Mouse (Mus musculus) embryo, embryonic 9.5 days (tissue): ENCODE measurements around the gene Bag1.
A peak's percentile ranks its signal among the peaks of the same experiment; 100 is the strongest.
"Not testable (repeated sequence)": the region's sequence is repeated elsewhere in the genome, so short reads cannot be mapped to it uniquely, and the experiment has no call there.

ENCODE experiments used
- DNase-seq: peaks from one replicate; pipeline ENCODE4 v3.0.0-alpha.2; 2017; ENCODE audit errors: extremely low spot score

Gene Bag1

DNA sequence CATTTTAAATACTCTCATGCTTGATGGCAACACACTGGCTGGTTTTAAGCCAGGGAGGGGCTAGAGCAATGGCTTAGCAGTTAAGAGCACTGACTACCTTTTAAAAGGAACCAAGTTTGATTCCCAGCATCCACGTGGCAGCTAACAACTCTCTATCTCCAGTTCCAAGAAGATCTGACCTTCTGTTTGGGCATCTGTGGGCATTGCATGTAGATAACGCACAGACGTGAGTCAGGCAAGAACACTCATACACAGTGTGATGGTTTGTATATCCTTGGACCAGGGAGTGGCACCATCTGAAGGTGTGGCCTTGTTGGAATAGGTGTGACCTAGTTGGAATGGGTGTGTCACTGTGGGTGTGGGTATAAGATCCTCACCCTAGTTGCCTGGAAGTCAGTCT is 13.7 kb downstream of the Bag1 start:
- DNase-seq, result not testable (repeated sequence)

DNA sequence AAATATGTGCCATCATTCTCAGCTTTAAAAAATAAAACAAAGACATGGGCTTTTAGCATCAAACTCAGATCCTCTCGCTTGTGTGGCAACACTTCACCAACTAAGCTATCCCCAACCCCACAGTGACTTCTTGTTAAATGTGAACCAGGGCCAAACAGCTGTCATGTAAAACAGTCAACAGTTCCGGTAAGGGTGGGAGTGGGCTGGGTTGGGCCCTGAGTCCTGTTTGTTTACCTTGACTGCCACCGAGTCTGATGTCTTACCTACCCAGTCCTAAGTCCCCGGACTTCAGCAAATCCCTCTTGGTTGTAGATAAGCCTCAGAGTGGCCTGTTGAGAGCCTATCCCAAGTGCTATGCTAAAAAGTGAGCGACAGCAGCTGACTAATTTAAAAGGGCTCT is 14.4 kb downstream of the Bag1 start:
- no peak for DNase-seq

DNA sequence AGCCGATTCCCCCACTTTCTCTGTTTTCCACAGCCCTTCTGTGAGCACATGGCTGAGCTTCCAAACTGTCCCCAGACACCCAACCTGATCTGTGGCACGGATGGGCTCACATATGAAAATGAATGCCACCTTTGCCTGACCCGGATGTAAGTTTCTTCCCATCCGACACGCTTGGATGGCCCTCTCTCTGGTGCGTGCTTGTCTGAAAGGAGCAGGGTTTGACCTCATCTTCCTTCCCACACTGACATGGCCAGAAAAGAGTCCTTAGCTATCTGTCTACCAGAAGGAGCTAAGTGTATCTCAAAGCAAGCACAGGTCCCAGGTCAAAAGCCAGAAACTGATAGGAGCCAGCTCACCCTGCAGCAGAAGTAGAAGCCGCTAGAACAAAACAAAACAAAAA is 19.0 kb downstream of the Bag1 start:
- DNase-seq, result no peak

DNA sequence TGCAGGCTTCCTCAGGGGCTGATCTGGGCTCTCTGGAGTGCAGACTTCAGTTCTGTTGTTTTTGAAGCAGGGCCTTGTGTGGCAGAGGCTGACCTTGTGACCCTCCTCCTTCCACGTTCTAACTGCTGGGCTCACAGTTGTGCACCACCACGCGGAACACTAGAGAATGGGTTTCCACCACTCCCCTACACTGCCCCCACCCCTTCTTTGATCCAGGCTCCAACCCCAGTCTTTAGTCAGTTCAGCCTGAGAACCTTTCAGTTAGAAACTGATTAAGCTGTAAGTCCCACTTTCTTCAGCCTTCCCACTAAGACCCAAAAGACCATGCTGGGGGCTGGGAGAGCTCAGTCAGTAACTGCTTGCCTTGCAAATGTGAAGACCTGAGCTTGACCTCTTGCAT is 22.5 kb downstream of the Bag1 start:
- no peak for DNase-seq

DNA sequence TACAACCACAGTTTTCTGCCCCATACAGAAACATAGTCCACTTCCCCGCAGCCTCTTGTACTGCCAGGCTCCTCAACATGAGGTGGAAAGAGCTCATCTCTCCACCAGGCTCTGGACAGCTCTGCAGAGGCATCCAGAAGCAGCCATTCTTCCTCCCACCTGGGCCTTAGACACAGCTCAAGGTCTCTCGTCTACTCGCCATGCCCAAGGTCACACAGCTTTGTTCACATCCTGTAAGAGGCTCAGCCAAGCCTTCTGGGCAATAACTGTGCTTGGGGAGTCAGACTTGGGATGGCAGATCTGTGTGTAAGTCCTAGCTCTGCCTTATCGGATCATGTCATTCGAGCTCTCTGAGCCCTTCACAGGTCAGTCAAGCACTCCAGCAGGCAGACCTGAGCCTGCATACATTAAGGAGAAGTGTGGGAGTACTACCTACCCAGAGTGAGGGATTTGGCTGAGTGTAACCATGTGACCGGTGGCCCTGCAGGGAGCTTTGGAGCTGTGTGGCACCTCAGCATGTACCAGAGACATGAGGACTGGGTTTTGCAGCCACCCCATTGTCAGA is 24.9 kb downstream of the Bag1 start:
- no peak for DNase-seq

DNA sequence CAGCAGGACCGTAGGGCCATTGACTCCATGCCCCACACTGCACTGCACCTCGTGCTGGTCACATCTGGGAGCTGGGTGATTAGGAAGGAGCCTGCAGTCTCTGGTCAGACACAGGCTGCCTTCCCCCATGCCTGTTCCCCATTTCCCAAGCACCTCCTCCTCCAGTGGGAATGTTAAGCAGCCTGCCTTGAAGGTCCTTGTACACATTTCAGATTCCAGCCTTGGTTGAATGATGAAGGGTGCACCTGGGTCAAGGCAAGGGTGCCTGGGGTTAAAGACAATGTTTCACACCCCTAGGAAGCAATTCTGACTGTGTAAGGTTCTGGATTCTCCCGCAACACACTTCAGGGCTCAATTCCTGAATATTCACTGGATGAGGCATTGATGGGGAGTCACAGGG is 26.8 kb downstream of the Bag1 start:
- DNase-seq, result no peak

DNA sequence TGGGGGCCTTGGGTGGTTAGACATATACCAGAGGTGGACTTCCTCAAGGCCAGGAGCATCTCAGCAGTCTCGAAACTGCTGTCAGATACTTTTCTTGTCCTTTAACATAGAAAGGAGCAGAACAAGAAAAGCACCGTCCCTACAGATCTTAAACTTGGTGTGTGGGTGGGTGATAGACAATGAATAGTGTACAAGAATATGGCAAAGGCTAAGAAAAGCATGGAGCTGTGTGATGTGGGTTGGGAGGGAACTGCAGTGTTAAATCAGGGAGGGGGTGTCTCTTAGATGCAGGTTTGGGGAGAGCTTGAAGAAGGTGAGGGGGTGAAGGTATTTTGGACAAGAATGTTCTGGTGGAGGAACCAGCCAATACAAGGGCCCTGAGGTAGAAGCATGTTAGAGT is 27.5 kb downstream of the Bag1 start:
- DNase-seq, result no peak

DNA sequence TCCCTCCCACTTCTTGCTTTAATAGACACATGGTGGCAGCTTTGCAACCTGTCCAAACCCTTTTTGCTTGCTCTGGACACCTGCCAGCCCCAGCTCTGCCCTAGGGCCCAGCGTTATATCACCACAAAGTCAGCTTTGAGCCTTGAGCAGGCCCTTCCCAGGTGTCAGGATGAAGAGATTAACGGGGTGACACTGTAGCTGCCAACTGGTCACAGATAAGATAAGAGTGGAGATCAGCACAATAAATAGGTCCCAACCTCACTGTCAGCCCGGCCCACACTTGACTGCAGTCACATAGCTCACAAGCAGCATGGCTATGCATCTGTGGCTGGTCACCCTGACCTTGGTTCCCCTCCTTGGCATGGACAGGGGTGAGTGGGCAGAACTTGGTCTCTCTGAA is 28.3 kb downstream of the Bag1 start, which contains the start of gene Spink4:
Gene Spink4, plus strand, starts transcription at position 268 of the 400 bp plus-strand sequence.
- no peak for DNase-seq

DNA sequence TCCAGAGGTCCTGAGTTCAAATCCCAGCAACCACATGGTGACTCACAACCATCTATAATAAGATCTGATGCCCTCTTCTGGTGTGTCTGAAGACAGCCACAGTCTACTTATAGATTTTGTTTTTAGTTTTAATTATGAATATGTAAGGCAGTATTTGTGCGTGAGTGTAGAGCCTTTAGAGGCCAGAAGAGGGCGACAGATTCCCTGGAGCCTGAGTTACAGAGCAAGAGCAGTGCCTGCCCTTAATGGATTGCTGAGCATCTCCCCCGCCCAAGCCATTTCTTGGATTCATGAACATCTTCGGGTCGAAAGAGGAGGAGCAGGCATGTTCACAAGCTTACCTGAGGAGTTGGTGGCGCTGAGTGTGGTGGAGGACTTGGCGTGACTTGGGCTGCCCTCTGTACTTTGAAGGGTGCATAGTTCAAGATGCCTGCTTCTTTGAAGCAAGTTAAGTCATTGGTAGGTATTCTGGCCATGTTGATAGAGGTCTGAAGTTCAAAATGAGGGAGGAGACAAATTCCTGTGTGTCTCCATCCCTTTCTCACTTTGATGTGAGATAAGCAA is 31.4 kb downstream of the Bag1 start:
- no peak for DNase-seq

DNA sequence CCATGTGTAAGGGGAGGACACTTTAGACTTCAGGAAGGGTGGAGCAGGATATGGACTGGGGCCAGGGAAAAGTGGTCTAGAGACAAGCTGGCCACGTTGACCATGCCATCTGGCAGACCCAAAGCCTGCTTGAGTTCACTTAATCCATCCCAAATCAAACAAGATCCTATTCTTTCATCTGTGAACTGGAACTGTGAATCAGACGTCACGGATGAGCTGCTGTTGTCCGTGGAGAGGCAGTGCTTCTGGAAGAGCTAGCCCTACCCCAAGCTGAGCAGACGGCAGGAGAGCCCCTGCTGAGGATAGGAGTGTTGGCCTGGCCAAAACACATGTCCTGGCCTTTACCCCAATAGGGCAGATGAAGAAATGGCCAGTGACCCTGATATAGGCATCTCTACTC is 32.1 kb downstream of the Bag1 start:
- DNase-seq, result no peak

DNA sequence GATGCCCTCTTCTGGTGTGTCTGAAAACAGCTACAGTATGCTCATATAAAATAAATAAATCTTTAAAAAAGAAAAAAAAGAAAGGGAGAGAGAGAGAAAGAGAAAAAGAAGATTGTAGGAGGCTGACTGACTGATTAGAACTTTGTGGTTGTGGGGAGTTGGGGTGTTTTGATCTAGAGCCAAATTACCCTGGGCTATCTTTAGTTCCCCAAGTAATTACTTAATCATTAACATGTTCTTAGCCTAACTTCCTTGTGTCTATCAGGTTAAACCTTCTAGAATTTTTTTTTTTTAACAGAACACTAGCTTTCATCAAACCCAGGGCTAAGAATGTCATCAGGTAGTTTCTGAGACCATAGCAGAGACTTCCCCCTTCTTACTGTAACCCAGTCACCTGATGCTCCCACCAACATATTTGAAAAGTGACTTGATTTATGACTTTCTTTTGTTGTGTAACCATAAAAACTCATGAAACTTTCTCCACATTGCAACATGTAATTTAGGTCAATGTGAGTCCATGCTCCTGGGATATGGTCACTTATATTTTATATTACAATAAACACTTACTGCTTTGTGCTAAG is 33.7 kb downstream of the Bag1 start:
- no peak for DNase-seq

DNA sequence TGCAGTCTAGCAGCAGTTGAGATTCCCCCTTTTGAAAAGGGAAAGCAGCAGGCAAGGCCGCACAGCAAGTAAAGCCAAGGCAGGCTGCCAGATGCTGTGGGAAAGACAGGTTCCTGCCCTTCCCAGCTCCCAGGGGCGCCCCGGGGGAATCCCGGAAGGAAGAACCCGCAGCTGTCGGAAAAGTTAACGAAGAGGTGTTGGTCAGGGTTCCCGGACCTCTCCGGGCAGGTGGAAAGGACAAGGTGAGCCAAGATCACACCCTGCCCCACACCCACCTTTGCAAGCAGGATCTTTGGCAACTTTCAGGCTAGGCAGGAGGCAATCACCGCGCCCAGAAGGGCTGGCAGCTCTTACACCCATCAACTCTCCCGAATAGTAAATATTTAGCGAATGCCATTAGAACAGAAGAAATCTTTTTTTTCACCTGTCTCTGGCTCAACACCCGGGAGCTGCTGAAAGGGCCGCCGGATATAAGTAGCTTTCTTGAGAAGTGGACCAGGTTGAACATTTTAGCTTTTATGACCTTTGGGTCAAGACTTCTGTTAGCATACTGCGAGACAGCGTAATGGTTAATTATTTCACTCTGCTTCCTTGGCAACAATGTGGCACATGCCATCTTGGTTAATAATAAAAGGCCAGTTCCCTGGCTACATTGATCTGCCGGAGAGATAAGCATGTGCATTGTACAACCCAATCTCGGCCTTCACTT is 39.7 kb downstream of the Bag1 start:
- no peak for DNase-seq

DNA sequence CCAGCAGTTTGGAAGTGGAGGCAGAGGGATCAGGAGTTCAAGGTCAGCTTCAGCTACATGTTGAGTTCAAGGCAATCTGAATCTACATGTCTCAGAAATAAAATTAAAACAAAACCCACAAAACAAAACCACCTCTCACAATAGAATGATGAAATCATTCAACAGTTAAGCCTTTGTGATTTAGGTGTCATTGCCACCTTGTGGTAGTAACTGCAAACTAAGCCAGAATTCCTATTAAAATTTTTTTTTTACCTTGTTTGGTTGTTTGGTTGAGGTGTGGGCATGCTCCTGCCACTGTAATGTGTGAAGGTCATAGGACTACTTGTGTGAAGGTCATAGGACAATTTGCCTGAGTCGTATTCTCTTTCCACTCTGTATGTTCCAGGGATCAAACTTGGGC is 41.8 kb downstream of the Bag1 start:
- DNase-seq, result peak; percentile 8

DNA sequence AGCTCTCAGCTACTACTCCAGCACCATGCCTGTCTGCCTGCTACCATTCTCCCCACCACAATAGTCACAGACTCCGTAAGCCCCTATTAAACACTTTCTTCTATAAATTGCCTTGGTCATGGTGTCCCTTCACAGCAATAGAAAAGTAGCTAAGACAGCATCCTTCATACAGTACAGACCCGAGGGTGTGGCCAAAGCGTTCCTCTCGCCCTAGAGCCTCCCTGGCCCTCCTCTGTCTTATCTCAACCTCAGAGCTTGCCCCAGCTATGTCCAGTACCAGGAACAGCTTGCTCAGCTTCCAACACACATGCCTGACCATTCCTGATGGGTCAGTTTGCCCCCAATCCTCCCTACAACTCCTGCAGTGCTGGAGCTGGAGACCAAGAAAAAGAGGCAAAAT is 47.5 kb downstream of the Bag1 start:
- no peak for DNase-seq

DNA sequence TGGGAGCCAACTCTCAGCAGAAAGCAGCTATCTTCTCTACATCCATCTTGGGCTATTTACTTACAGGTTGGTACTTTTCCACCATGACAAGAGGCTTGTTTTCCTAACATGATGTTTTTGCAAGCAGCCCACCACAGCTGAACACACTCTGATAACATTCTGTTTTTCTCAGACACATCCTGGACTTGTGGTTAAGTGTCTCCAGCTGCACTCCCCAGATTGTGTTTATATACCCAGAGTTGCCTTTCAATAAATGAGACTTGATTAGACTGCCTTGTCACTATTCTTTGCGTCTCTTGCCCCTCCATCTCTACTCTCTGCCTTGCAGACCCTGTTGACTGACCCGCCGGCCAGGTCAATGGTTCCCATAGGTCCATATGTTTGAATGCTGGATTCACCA is 48.0 kb downstream of the Bag1 start:
- DNase-seq, result no peak

DNA sequence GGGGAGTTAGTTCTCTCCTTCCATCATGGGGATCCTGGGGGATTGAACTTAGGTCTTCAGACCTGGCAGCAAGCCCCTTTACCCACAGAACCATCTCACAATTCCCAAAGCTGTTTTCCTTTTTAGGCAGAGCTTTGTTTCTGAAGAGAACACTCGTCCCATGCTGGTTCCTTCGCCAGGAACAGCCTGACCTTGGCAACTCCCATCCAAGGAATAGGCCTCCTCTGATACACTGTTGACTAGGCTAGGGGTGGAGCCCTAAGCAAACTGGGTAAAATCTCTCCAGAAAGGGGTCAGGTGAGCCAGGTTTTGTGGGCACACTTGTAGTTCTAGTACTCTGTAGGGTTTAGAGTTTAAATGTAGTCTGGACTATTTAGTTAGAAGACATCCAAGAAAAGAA is 48.8 kb downstream of the Bag1 start:
- no peak for DNase-seq

DNA sequence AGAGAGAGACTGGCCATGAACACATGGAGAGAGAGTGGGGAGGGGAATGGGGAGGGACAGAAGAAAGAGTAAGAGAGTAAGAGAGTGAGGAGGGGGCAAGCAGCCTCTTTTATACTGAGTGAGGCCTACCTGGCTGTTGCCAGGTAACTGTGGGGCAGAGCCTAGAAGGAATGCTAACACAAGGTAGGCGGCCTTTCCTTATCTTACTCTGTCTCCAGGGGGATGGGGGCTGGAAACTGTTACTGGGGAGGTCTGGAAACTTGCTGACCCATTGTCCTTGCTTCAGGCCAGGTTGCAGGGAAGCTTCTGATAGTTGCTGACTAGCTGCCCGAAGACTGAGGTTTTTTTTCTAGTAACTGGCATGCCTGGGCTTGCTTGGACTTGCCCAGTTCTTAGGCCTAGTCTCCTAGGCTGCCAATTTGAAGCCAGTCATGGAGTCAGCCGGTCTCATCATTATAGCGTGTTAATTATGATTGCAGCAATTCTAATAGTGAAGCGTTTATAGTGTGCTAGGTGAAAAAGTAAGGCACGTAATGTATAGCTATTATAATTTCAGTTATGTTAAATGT is 49.5 kb downstream of the Bag1 start:
- no peak for DNase-seq

DNA sequence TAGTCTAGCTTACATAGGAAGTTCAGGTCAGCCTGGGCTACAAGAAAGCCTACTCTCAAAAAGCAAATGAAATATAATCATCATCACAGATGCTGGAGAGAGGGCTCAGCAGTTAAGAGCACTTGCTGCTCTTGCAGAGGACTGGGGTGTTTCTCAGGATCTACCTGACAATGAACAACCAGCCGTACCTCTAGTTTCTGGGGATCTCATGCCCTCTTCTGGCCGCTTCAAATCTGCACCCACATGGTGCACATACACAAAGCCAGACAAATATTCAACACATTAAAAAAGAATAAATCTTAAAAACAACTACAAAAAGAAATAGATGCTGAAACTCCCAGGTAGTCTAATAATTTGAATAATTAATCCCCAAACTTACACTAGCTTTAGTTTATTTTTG is 52.4 kb downstream of the Bag1 start:
- no peak for DNase-seq

DNA sequence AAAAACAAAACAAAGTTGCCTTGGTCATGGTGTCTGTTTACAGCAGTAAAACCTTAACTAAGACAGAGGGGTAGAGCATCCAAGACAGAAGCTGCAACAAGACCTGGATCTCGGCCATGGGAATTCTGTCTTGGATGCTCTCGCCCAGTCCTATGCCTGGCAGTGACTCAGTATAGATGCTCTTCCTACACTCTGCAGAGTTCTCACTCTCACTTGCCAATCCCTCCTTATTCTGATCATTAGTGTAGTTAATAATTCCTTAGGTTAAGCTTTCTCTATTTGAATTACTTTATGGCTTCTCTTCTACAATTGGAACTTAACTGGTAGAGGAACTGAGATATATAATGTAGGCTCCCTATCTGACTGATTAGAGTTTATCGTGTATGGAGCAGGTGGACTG is 53.0 kb downstream of the Bag1 start:
- DNase-seq, result no peak

DNA sequence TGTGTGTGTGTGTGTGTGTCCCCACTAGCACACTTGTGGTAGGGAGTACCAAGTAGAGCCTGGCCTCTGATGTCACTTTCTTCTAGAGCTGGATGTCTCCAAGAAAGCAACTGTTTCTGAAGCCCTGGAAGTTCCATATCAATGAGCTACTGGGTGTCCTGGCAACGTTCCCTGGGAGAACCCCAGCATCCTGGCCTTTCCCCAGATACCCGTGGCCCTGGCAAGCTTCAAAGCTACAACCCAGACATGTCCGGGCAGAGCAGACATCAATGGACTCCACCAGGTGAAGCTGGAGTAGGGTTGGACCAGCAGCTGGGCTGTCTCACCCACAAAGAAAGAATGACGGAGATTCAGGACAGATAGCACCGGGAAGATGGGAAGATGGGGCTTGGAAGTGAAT is 56.9 kb downstream of the Bag1 start:
- no peak for DNase-seq

DNA sequence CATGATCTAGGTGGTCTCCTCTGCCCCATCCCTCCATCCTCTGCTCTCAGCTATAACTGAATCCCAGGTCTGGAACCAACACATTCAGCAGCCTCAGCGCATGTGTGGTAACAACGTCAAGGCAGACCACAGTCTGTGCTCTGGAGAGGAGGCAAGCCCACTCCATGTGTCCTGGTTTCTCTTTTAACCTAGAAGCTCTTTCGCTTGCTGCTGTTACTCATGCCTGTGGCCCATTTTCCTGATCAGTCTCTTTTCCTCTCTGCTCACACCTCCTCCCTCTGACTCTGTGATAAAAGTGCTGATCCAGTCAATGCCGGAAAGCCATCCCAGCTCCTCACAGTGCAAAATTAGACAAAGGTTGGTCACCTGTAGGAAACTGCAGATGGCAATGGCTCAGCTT is 58.1 kb downstream of the Bag1 start:
- no peak for DNase-seq

DNA sequence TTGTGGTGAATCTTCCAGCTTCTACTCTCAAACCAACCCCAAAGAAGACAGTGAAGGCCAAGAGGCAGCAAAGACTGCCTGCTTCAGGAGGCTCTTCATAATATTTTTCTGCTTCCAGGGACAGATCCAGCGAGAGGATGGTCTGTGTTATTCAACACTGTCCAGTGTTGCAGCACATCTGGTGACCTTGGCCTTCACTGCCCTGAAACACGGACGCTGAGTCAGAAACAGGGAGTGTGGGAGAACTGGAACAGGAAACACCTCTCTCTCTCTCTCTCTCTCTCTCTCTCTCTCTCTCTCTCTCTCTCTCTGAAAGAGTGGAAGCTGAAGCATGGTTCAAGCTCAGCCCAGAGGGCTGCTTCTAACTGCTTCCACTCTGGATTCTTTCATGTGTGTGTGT is 58.8 kb downstream of the Bag1 start:
- no peak for DNase-seq

DNA sequence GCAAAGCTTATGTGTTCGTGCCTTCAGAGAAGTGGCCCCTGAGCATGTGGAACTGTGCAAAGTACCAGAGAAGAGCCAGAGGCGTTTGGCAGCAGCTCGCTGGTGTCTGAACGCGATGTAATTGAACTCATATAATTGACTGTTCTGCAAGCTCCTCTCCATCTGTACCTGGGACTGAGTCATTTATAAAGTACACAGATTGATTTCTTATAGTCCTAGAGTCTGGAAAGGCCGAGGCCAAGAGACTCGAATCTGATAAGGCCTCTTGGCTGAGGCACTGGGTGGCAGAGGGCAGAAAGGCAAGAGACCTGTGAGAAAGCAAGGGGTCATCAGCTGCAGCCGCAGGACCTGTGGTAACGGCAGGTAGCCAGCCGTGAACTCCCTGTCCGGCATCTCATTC is 59.3 kb downstream of the Bag1 start:
- DNase-seq, result no peak
